Mouse (Mus musculus) G1E-ER4 (cell line): ENCODE data around the gene Tprkb. TPM values are rescaled to one million over a fixed set of nuclear protein-coding genes. Genes with fewer than 3 reads are reported as not detected.
"Not testable (repeated sequence)": the region's sequence is repeated elsewhere in the genome, so short reads cannot be mapped to it uniquely, and the experiment has no call there.

ENCODE experiments used
- GATA1 ChIP-seq: IDR thresholded peaks from one replicate; pipeline ENCODE4 v1.8.0; 2012; ENCODE audit warnings: low read length, inconsistent platforms
- polyA plus RNA-seq: library from polyadenylated mRNA; stranded (reverse); fragments of >175 nt; gene quantifications from 2 replicates; pipeline ENCODE4 v1.2.3, GENCODE M21; 2012

The Tprkb gene
- 5.7 and 7.1 TPM in 2 replicates for polyA plus RNA-seq

DNA sequence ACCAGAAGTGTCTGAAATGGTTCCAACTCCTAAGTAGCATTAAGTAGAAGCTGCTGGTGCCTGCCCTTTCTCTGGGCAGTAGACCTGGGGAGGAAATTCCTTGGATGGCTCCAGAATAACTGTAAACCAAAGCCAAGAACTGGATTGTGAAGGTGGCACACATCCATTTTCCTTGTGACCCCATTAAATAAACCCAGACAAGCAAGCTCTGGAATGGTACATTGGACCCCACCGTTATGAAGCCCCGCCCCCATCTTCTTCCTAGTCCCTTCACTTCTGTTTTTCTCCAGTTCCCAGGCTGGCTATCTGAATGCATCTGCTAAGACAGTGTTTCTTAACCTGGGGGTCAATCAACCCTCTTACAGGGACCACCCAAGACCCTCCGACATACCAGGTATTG, at the start of gene Tprkb:
Gene Tprkb, plus strand, starts transcription at position 279 of the 400 bp plus-strand sequence.
- no peak for TF ChIP-seq GATA1

- no peak for TF ChIP-seq GATA1
Measured at GRCm38 (mm10) chr6:85862565-85862964, 49.1 kb upstream of the Tprkb start.

- TF ChIP-seq GATA1 = no peak
Measured at GRCm38 (mm10) chr6:85863136-85863535, 48.5 kb upstream of the Tprkb start.

DNA sequence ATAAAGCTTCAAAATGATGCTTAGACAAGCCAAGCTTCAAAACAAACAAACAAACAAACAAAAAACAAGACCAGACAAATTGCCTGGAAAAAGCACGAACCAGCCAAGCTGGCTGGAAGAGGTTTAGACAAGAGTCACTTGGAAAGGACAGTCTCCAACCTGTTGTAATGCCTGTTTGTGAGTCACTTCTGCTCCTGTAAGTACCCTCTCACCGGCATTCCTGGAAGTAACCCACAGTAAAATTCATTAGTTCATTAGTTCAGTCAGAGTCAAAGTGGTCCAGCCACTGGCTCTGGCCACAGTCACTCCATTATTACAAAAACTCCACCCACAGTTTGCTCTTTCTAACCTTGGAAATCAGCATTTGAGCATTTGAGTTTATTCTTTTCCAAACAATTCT, 47.8 kb upstream of the Tprkb start:
- TF ChIP-seq GATA1 = no peak

- TF ChIP-seq GATA1 = no peak
Measured at GRCm38 (mm10) chr6:85867726-85868690, 43.7 kb upstream of the Tprkb start.

DNA sequence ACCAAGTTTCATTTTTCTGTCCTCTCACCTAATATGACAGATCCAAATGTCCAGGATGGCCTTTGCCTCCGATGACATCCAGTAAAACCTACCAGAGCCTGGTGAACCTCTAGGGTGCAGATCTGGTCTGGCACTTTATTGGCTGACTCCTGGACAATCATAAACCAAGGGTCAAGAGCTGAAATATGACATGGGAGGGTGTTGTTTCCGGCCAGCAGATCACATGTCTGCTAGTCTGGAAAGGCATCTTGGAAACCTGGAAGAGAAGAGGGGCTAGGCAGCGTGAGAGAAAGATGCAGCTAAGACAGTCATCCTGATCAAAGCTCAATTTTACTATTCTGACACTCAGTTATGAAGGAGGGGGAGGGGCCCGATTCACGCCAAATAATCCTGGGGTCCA, 42.7 kb upstream of the Tprkb start, which contains the start of gene Nat8f2:
Gene Nat8f2, minus strand, starts transcription at position 153 of the 400 bp plus-strand sequence.
- not testable (repeated sequence) for TF ChIP-seq GATA1

DNA sequence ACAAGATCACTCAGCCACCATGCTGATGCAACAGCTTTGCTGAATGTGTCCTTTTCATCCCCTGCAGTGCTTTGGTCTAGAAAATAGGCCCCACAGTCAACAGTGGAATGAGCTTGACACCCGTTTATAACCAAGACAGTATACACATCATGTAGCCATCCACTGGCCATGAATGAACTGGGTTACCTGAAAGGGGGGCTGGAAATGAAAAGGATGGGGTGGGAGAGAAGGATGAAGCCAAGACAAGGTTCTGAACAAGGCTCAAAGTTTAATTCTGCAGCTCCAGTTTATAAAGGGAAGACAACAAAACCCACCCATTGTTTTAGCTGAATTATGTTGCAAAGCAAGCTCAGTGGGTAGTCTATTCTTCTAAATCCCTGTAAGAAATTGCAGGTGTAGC, 27.4 kb upstream of the Tprkb start:
- TF ChIP-seq GATA1 = no peak

GRCm38 (mm10) chr6:85888961-85889360, 22.7 kb upstream of the Tprkb start:
- TF ChIP-seq GATA1 = no peak

DNA sequence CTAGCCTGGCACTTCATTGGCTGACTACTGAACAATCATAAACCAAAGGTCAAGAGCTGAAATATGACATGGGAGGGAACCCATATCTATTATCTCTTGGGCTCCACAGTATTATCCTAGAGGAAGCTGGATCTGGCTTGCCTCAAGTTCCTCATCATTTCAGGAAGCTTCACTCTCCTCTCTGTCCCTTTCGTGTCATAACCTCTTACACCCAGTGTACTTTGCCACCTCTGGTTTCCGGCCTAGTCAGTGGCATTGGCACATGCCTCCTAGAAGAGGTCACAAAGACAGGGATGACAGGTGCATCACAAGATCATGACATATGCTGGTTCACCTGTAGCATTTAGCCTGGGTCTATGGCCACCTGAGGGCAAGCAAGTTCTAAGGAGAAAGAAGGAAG, 9.4 kb upstream of the Tprkb start:
- TF ChIP-seq GATA1 = no peak

DNA sequence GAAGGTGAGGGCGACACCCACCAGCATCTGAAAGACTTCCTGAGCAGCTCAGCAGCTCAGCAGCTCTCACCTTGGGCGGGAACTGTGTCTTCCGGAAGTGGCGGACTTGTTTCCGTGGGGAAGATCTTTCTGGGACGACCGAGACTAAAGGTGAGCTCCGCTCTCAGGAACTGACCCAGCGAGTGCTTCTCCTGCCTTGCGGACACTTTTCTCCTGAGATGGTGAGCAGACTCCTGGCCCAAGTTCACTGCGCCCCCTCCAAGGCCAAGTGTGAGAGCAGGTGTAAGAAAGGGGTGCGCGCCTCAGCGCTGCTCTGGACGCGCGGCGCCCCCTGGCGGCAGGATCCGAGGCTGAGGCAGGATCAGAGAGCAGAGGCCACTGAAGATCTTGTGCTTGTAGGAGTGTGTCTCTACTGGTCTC, 7.0 kb upstream of the Tprkb start, which contains the start of gene Nat8f4:
Gene Nat8f4, minus strand, starts transcription at position 243 of the 420 bp plus-strand sequence.
- not testable (repeated sequence) for TF ChIP-seq GATA1

DNA sequence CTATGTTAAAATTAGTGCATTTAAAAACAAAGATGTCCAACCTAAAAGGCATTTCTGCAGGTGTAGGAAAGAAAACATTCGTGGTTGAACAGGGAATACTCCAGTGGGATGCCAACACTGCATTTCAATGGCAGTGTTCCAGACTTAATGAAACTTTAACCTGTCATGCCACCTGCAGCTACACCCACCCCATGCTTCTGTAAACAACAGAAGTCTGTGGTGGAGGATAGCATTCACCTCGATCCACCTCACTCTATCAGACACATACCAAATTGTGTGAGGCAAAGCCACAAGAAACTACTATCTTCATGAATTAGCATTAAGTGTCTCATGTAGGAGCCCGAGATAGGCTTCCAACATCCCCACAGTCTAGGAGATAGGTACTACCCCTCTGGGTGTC, 3.3 kb upstream of the Tprkb start:
- no peak for TF ChIP-seq GATA1

GRCm38 (mm10) chr6:85909704-85910103, 2.0 kb upstream of the Tprkb start:
- TF ChIP-seq GATA1 = no peak

GRCm38 (mm10) chr6:85915141-85915538, 3.5 kb downstream of the Tprkb start:
- TF ChIP-seq GATA1 = no peak

DNA sequence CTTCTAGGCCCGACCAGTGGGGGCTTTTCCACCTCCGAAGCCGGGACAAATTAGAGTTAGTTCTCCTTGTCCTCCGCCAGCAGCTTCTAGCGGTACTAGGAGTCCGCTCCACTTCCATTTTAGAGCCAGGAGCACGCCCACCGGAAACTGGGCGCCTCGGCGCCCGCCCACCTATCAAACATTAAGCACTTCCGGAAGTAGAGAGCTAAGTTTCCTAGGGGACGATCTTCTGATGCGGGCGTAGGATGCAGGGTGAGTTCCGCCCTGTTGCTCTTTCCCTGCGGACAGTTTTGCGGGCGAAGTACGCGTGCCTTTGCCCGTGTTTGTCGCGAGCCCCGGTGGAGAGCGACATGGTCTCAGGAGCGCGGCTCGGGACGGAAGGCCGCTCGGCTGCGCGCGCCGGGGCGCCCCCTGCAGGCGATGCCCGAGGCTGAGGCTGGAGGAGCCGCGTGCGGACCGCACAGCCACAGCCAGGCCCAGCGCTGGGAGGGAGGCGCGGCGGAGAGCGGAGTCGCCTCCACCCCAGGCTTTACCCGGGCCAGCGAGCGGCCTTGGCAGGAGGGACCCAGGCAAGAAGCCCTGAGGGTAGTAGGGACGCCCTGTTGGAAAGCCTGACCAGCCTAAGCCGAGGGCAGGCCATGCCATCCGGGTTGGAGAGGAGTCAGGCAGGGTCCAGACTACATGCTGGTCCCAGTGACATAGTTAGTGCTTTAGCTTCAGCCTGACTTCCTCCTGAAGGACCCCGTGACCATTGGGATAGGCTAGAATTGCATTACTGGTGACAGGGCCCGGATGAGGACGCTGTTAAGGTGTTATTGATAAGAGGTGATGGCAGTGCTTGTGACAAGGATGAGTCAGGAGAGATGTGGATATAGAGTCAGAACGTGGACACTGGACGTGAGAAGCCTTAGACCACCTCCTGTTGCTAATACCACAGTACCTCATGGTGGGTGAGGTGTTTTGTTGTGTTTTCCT, 4.2 kb downstream of the Tprkb start, which contains the start of gene Nat8f1:
Gene Nat8f1, minus strand, starts transcription at position 149 of the 975 bp plus-strand sequence.
- not testable (repeated sequence) for TF ChIP-seq GATA1

DNA sequence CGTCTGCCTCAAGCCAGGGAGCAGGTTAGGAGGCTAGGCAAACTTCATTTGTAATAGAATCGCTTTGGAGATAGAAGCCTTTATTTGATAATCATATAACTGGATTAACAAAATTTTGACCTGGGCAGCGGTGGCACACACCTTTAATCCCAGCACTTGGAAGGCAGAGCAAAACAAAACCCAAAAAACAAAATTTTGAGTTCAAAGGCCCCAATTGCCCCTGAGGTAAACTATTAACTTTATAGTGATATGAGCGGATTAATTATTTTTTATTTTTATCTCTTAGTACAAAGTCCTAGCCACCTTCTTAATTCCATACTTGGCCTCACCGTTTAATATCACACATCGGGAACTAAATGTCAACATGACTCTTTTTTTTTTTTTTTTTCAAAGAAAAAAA, 4.9 kb downstream of the Tprkb start:
- TF ChIP-seq GATA1 = no peak
